Mouse (Mus musculus) kidney, adult 2 months (tissue): ENCODE measurements around the gene Tatdn3.

Source experiments
- CTCF ChIP-seq: fragments of 200-500 bp; conservative IDR thresholded peaks from 2 replicates; pipeline ENCODE4 v1.5.1; 2011; ENCODE audit warnings: low read depth, mild to moderate bottlenecking, control low read depth, low read length, moderate library complexity, mixed read lengths; ENCODE audit not compliant: insufficient read depth, insufficient read length
- POLR2A ChIP-seq: fragments of 200-500 bp; IDR thresholded peaks from one replicate; pipeline ENCODE4 v1.6.1; 2011; ENCODE audit warnings: low read depth, low read length, control low read depth

DNA sequence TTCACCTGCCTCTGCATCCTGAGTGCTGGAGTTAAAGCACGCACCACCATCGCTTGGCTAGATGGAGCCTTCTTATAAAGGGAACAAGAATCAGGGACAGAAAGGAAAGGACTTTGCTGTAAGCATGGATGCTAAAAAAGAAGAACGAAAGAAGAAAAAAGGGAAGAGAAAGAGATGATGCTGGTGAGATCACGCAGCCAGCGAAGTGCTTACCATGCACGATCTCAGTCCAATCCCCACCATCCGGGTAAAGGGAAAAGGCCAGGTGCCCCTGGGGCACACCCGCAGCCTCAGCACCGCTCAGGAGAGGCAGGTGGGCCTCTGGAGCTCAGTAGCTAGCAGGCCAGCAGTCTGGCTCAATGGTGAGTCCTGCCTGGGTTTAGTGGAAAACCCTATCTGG, 47.2 kb upstream of the Tatdn3 start:
- TF ChIP-seq POLR2A = no peak
- no peak for TF ChIP-seq CTCF
